Mouse (Mus musculus) liver, embryonic 14.5 days (tissue): ENCODE measurements around the gene Ppp1r27.

ENCODE experiments used
- CTCF ChIP-seq: IDR thresholded peaks from 2 replicates; pipeline ENCODE4 v1.5.1; 2016; ENCODE audit warnings: antibody characterized with exemption, low read depth, control low read depth
- EP300 ChIP-seq: IDR thresholded peaks from 2 replicates; pipeline ENCODE4 v1.6.1; 2016; ENCODE audit warnings: antibody characterized with exemption, low read depth

- no peak for TF ChIP-seq CTCF
- no peak for TF ChIP-seq EP300
These were observed 49.8 kb upstream of the Ppp1r27 start for GRCm38 (mm10) chr11:120600716-120601115.
